Mouse (Mus musculus): Measurements from ENCODE around the gene Mgat5.

Gene Mgat5

GRCm38 (mm10) chr1:127308207-127308725 is 103.5 kb downstream of the Mgat5 start:
- no peak for DNase-seq

GRCm38 (mm10) chr1:127308989-127309701 is 104.3 kb downstream of the Mgat5 start:
- DNase-seq = no peak

- no peak for DNase-seq
Observed at GRCm38 (mm10) chr1:127310011-127310410, 105.2 kb downstream of the Mgat5 start.

GRCm38 (mm10) chr1:127310703-127311102 is 105.9 kb downstream of the Mgat5 start:
- no peak for DNase-seq

- DNase-seq = no peak
Observed at GRCm38 (mm10) chr1:127313652-127314350, 109.0 kb downstream of the Mgat5 start.

GRCm38 (mm10) chr1:127315763-127316627 is 111.2 kb downstream of the Mgat5 start:
- no peak for DNase-seq

- DNase-seq = no peak
Observed at GRCm38 (mm10) chr1:127316651-127317050, 111.8 kb downstream of the Mgat5 start.

GRCm38 (mm10) chr1:127317541-127317940 is 112.7 kb downstream of the Mgat5 start:
- no peak for DNase-seq

GRCm38 (mm10) chr1:127318486-127318885 is 113.7 kb downstream of the Mgat5 start:
- DNase-seq = no peak

- no peak for DNase-seq
Observed at GRCm38 (mm10) chr1:127319768-127320167, 115.0 kb downstream of the Mgat5 start.

GRCm38 (mm10) chr1:127320956-127321355 is 116.1 kb downstream of the Mgat5 start:
- no peak for DNase-seq

GRCm38 (mm10) chr1:127321638-127322037 is 116.8 kb downstream of the Mgat5 start:
- no peak for DNase-seq

GRCm38 (mm10) chr1:127322169-127322805 is 117.5 kb downstream of the Mgat5 start:
- DNase-seq = no peak

GRCm38 (mm10) chr1:127325601-127326198 is 120.9 kb downstream of the Mgat5 start:
- no peak for DNase-seq

GRCm38 (mm10) chr1:127327773-127328172 is 123.0 kb downstream of the Mgat5 start:
- no peak for DNase-seq

GRCm38 (mm10) chr1:127328354-127328875 is 123.6 kb downstream of the Mgat5 start:
- no peak for DNase-seq

GRCm38 (mm10) chr1:127329810-127330209 is 125.0 kb downstream of the Mgat5 start:
- DNase-seq = no peak

GRCm38 (mm10) chr1:127337740-127338139 is 132.9 kb downstream of the Mgat5 start:
- no peak for DNase-seq

GRCm38 (mm10) chr1:127338833-127339487 is 134.1 kb downstream of the Mgat5 start:
- no peak for DNase-seq

GRCm38 (mm10) chr1:127340296-127340695 is 135.5 kb downstream of the Mgat5 start:
- DNase-seq = no peak

GRCm38 (mm10) chr1:127344913-127345312 is 140.1 kb downstream of the Mgat5 start:
- no peak for DNase-seq
